Mouse (Mus musculus): ENCODE data around the gene Lrrc75a. TPM values are rescaled to one million over a fixed set of nuclear protein-coding genes. Genes with fewer than 3 reads are reported as not detected.

The Lrrc75a gene
- polyA plus RNA-seq, 1 experiment from 2014 or later = 10.8 TPM

- Histone ChIP-seq H3K4me1 (no peaks in the 10 kb centered on the region), H3K27ac (replicated peaks) (no peak overlapping the region), H3K27me3 (ENCODE audit: low read depth, poor library complexity, severe bottlenecking) (0 out of 2 replicates have a peak, but pooled peaks cover 6% of the 10 kb centered on the region), H3K4me3 (no peak overlapping the region), H3K36me3 (no peaks in the 10 kb centered on the region), H3K9me3 (replicated peaks) (no peaks in the 10 kb centered on the region)
- no peak for DNase-seq (ENCODE audit: low spot score)
- WGBS = 75% methylated on average over 1 of the region's 1 CpGs
These were observed 82.1 kb downstream of the Lrrc75a start for GRCm38 (mm10) chr11:62566211-62566610.

- DNase-seq (ENCODE audit: low spot score) = no peak
These were observed 82.6 kb downstream of the Lrrc75a start for GRCm38 (mm10) chr11:62565747-62566146.

GRCm38 (mm10) chr11:62563590-62563989 lies 84.7 kb downstream of the Lrrc75a start:
- Histone ChIP-seq H3K9me3 (replicated peaks) (no peaks in the 10 kb centered on the region), H3K36me3 (no peaks in the 10 kb centered on the region), H3K27me3 (ENCODE audit: low read depth, poor library complexity, severe bottlenecking) (0 out of 2 replicates have a peak, but pooled peaks cover 23% of the 10 kb centered on the region), H3K4me3 (no peak overlapping the region), H3K4me1 (peaks cover 5% of the 10 kb centered on the region; the same call in 1 of the 2 replicates), H3K27ac (replicated peaks) (no peak overlapping the region)
- WGBS = 91% methylated on average over 2 of the region's 2 CpGs
- no peak for DNase-seq (ENCODE audit: low spot score)

More at GRCm38 (mm10) chr11:62565747-62566146, 82.6 kb downstream of the Lrrc75a start:
- Histone ChIP-seq H3K27ac (replicated peaks) (no peak overlapping the region), H3K4me1 (peaks cover under 1% of the 10 kb centered on the region; the same call in 1 of the 2 replicates), H3K27me3 (ENCODE audit: low read depth, poor library complexity, severe bottlenecking) (0 out of 2 replicates have a peak, but pooled peaks cover 8% of the 10 kb centered on the region), H3K4me3 (no peak overlapping the region), H3K9me3 (replicated peaks) (no peaks in the 10 kb centered on the region), H3K36me3 (no peaks in the 10 kb centered on the region)
- 78% methylated on average over 7 of the region's 7 CpGs for WGBS

GRCm38 (mm10) chr11:62560463-62561016 lies 87.8 kb downstream of the Lrrc75a start:
- Histone ChIP-seq H3K4me1 (peaks cover 5% of the 10 kb centered on the region; the same call in 1 of the 2 replicates), H3K9me3 (replicated peaks) (no peaks in the 10 kb centered on the region), H3K4me3 (peak overlapping the region; percentile 48), H3K27ac (replicated peaks) (no peak overlapping the region), H3K36me3 (peaks cover 6% of the 10 kb centered on the region), H3K27me3 (ENCODE audit: low read depth, poor library complexity, severe bottlenecking) (0 out of 2 replicates have a peak, but pooled peaks cover 23% of the 10 kb centered on the region)
- DNase-seq (ENCODE audit: low spot score) = no peak
- WGBS = 37% methylated on average over 43 of the region's 43 CpGs

GRCm38 (mm10) chr11:62558961-62559646 lies 89.2 kb downstream of the Lrrc75a start:
- peaks cover 20% of the 10 kb centered on the region for H3K36me3 ChIP-seq
- H3K4me1 ChIP-seq = peaks cover 16% of the 10 kb centered on the region
- no peak overlapping the region for H3K4me3 ChIP-seq
- H3K9me3 ChIP-seq (replicated peaks) = no peaks in the 10 kb centered on the region
- no peak overlapping the region for H3K27ac ChIP-seq (replicated peaks)
- 74% methylated on average over 6 of the region's 6 CpGs for WGBS
- H3K27me3 ChIP-seq (ENCODE audit: low read depth, poor library complexity, severe bottlenecking) = 0 out of 2 replicates have a peak, but pooled peaks cover 23% of the 10 kb centered on the region
- DNase-seq (ENCODE audit: low spot score) = no peak

GRCm38 (mm10) chr11:62558152-62558551 lies 90.2 kb downstream of the Lrrc75a start:
- DNase-seq (ENCODE audit: low spot score) = no peak
- H3K27me3 ChIP-seq (ENCODE audit: low read depth, poor library complexity, severe bottlenecking) = 0 out of 2 replicates have a peak, but pooled peaks cover 23% of the 10 kb centered on the region
- H3K27ac ChIP-seq (replicated peaks) = no peak overlapping the region
- WGBS = 77% methylated on average over 2 of the region's 2 CpGs
- no peaks in the 10 kb centered on the region for H3K9me3 ChIP-seq (replicated peaks)
- peaks cover 30% of the 10 kb centered on the region for H3K36me3 ChIP-seq
- no peak overlapping the region for H3K4me3 ChIP-seq
- H3K4me1 ChIP-seq = peaks cover 25% of the 10 kb centered on the region

GRCm38 (mm10) chr11:62557205-62557604 lies 91.1 kb downstream of the Lrrc75a start:
- WGBS = 74% methylated on average over 5 of the region's 5 CpGs
- H3K9me3 ChIP-seq (replicated peaks) = no peaks in the 10 kb centered on the region
- no peak overlapping the region for H3K27ac ChIP-seq (replicated peaks)
- H3K4me3 ChIP-seq = no peak overlapping the region
- peaks cover 35% of the 10 kb centered on the region for H3K36me3 ChIP-seq
- peaks cover 27% of the 10 kb centered on the region for H3K4me1 ChIP-seq
- H3K27me3 ChIP-seq (ENCODE audit: low read depth, poor library complexity, severe bottlenecking) = 0 out of 2 replicates have a peak, but pooled peaks cover 23% of the 10 kb centered on the region
- no peak for DNase-seq (ENCODE audit: low spot score)

- H3K27me3 ChIP-seq (ENCODE audit: low read depth, poor library complexity, severe bottlenecking) = 0 out of 2 replicates have a peak, but pooled peaks cover 14% of the 10 kb centered on the region
- no peak overlapping the region for H3K27ac ChIP-seq (replicated peaks)
- no peak overlapping the region for H3K4me3 ChIP-seq
- H3K36me3 ChIP-seq = peaks cover 35% of the 10 kb centered on the region
- no peak for DNase-seq (ENCODE audit: low spot score)
- H3K4me1 ChIP-seq = peaks cover 27% of the 10 kb centered on the region
- no peaks in the 10 kb centered on the region for H3K9me3 ChIP-seq (replicated peaks)
These were observed 92.4 kb downstream of the Lrrc75a start for GRCm38 (mm10) chr11:62555896-62556412.

GRCm38 (mm10) chr11:62554934-62555517 lies 93.3 kb downstream of the Lrrc75a start:
- Histone ChIP-seq H3K27ac (replicated peaks) (no peak overlapping the region), H3K36me3 (peaks cover 35% of the 10 kb centered on the region), H3K9me3 (replicated peaks) (no peaks in the 10 kb centered on the region), H3K4me3 (peak overlapping the region; percentile 61), H3K4me1 (peaks cover 27% of the 10 kb centered on the region), H3K27me3 (ENCODE audit: low read depth, poor library complexity, severe bottlenecking) (0 out of 2 replicates have a peak, but pooled peaks cover 8% of the 10 kb centered on the region)
- no peak for DNase-seq (ENCODE audit: low spot score)

Other genes starting within 250 kb of the Lrrc75a start
- 16.4 and 17.9 TPM in 2 replicates for gene Pigl, start 190.1 kb downstream of the Lrrc75a start, polyA plus RNA-seq (2016; fragmentation: Nextera tagmentation; extraction: Ambion mirVana)
- 120 and 139 TPM in 2 replicates for gene Ncor1, start 190.0 kb downstream of the Lrrc75a start, polyA plus RNA-seq (2016; fragmentation: Nextera tagmentation; extraction: Ambion mirVana)
- 41.7 and 53.7 TPM in 2 replicates for gene Cenpv, start 109.3 kb downstream of the Lrrc75a start, polyA plus RNA-seq (2016; fragmentation: Nextera tagmentation; extraction: Ambion mirVana)
- 3,322 and 3,606 TPM in 2 replicates for gene Ubb, start 97.4 kb downstream of the Lrrc75a start, polyA plus RNA-seq (2016; fragmentation: Nextera tagmentation; extraction: Ambion mirVana)
- 3.5 and 6.4 TPM in 2 replicates for gene Trpv2, start 74.0 kb downstream of the Lrrc75a start, polyA plus RNA-seq (2016; fragmentation: Nextera tagmentation; extraction: Ambion mirVana)
- gene Mmgt2, start 141 bp upstream of the Lrrc75a start, polyA plus RNA-seq (2016; fragmentation: Nextera tagmentation; extraction: Ambion mirVana) = 38.7 and 40.9 TPM in 2 replicates
- gene Zfp287, start 83.4 kb upstream of the Lrrc75a start, polyA plus RNA-seq (2016; fragmentation: Nextera tagmentation; extraction: Ambion mirVana) = 13.8 and 16.5 TPM in 2 replicates
- gene Gm10428, start 104.6 kb upstream of the Lrrc75a start, polyA plus RNA-seq (2016; fragmentation: Nextera tagmentation; extraction: Ambion mirVana) = not detected in 2 replicates
- gene Zfp286, start 140.9 kb upstream of the Lrrc75a start, polyA plus RNA-seq (2016; fragmentation: Nextera tagmentation; extraction: Ambion mirVana) = 23.1 and 28.7 TPM in 2 replicates
- gene Trim16, start 171.7 kb upstream of the Lrrc75a start, polyA plus RNA-seq (2016; fragmentation: Nextera tagmentation; extraction: Ambion mirVana) = 2.4 and 4.3 TPM in 2 replicates
- gene Fbxw10, start 198.5 kb upstream of the Lrrc75a start, polyA plus RNA-seq (2016; fragmentation: Nextera tagmentation; extraction: Ambion mirVana) = 0.41 and 0.62 TPM in 2 replicates
- gene Tvp23b, start 230.9 kb upstream of the Lrrc75a start, polyA plus RNA-seq (2016; fragmentation: Nextera tagmentation; extraction: Ambion mirVana) = 43.1 and 48.3 TPM in 2 replicates